26 mouse cellular contexts compared by ENCODE assay signal in the genomic region with DNA sequence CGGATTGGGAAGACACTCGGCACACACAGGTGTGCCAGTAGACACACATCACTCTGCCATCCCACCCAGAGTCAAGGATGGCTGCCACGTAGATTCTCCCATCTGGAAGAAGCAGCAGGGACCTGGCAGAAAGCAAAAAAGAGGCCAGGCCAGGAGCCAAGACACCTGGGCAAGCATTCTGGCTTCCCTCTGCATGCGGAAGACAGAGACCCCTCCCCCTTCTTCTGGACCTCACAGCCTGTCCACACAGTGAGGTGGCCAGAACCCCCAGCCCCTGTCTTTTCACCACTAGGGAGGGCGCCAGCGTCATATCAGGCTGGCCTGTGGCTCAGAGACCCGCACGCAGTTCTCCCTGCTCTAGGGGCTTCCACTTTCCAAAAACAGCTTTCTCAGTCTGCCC.
A peak's percentile ranks its signal among the peaks of the same experiment; 100 is the strongest.
DNase-seq lines count a peak whose midpoint lies in the region; ATAC-seq and TF ChIP-seq lines count a peak whose summit lies in the region.
"Had no signal": no experiment of that assay in that cellular context is flagged by ENCODE, and none has a peak within 500 bp of the region (broad histone marks: within the 10 kb centered on the region; RNA-seq: fewer than 3 reads in every experiment).

No protein-coding gene starts in this region.

- no peak overlapping the region for H3K27ac ChIP-seq in hindbrain, embryonic 13.5 days
- H3K27ac ChIP-seq in hindbrain, embryonic 14.5 days = no peak overlapping the region
- no peak overlapping the region for H3K27ac ChIP-seq in midbrain, postnatal 0 days (ENCODE audit: low read depth, low read length)
- no peak overlapping the region for H3K27ac ChIP-seq in midbrain, embryonic 15.5 days
- H3K27ac ChIP-seq: embryonic facial prominence, embryonic 12.5 days; forebrain, embryonic 13.5 days; heart, embryonic 15.5 days; hindbrain, embryonic 10.5 days; hindbrain, embryonic 15.5 days had no signal

- H3K27me3 ChIP-seq in hindbrain, embryonic 13.5 days = no peaks in the 10 kb centered on the region
- H3K27me3 ChIP-seq in hindbrain, embryonic 14.5 days (ENCODE audit: control insufficient read depth, insufficient read depth, low read length) = no peaks in the 10 kb centered on the region
- no peaks in the 10 kb centered on the region for H3K27me3 ChIP-seq in midbrain, postnatal 0 days (ENCODE audit: insufficient read depth, low read length)
- no peaks in the 10 kb centered on the region for H3K27me3 ChIP-seq in midbrain, embryonic 15.5 days (replicated peaks)
- H3K27me3 ChIP-seq: embryonic facial prominence, embryonic 12.5 days; forebrain, embryonic 13.5 days; heart, embryonic 15.5 days; hindbrain, embryonic 15.5 days had no signal

- TF ChIP-seq CTCF in midbrain, postnatal 0 days (IDR thresholded peaks at IDR 0.05) = no peak

- 0 out of 2 replicates have a peak overlapping the region, but pooled peaks have one; percentile 13 for H3K9ac ChIP-seq in hindbrain, embryonic 13.5 days
- no peak overlapping the region for H3K9ac ChIP-seq in hindbrain, embryonic 14.5 days
- no peak overlapping the region for H3K9ac ChIP-seq in midbrain, postnatal 0 days (replicated peaks; ENCODE audit: low read length, poor library complexity, severe bottlenecking)
- H3K9ac ChIP-seq in midbrain, embryonic 15.5 days = no peak overlapping the region
- H3K9ac ChIP-seq: embryonic facial prominence, embryonic 12.5 days; forebrain, embryonic 13.5 days; heart, embryonic 15.5 days; hindbrain, embryonic 15.5 days had no signal

- no peak overlapping the region for H3K4me2 ChIP-seq in hindbrain, embryonic 13.5 days
- H3K4me2 ChIP-seq in hindbrain, embryonic 14.5 days (replicated peaks) = no peak overlapping the region
- no peak overlapping the region for H3K4me2 ChIP-seq in midbrain, postnatal 0 days (ENCODE audit: low read depth, low read length, poor library complexity, severe bottlenecking)
- no peak overlapping the region for H3K4me2 ChIP-seq in midbrain, embryonic 15.5 days
- H3K4me2 ChIP-seq: embryonic facial prominence, embryonic 12.5 days; forebrain, embryonic 13.5 days; heart, embryonic 11.5 days; heart, embryonic 15.5 days; hindbrain, embryonic 15.5 days had no signal

- 0 out of 2 replicates have a peak, but pooled peaks cover 4% of the 10 kb centered on the region for H3K9me3 ChIP-seq in hindbrain, embryonic 13.5 days
- H3K9me3 ChIP-seq in hindbrain, embryonic 14.5 days (ENCODE audit: control insufficient read depth, low read length) = no peaks in the 10 kb centered on the region
- no peaks in the 10 kb centered on the region for H3K9me3 ChIP-seq in midbrain, postnatal 0 days (ENCODE audit: low read length)
- no peaks in the 10 kb centered on the region for H3K9me3 ChIP-seq in midbrain, embryonic 15.5 days
- H3K9me3 ChIP-seq: embryonic facial prominence, embryonic 12.5 days; forebrain, embryonic 13.5 days; heart, embryonic 15.5 days; hindbrain, embryonic 10.5 days; hindbrain, embryonic 15.5 days had no signal

- no peak overlapping the region for H3K4me3 ChIP-seq in hindbrain, embryonic 13.5 days
- no peak overlapping the region for H3K4me3 ChIP-seq in hindbrain, embryonic 14.5 days (replicated peaks; ENCODE audit: low read length)
- no peak overlapping the region for H3K4me3 ChIP-seq in midbrain, postnatal 0 days (ENCODE audit: low read depth, low read length)
- no peak overlapping the region for H3K4me3 ChIP-seq in midbrain, embryonic 15.5 days
- H3K4me3 ChIP-seq: embryonic facial prominence, embryonic 12.5 days; erythroblast, embryonic 14.5 days; forebrain, embryonic 13.5 days; heart, embryonic 15.5 days; hindbrain, embryonic 10.5 days; hindbrain, embryonic 15.5 days had no signal

- WGBS in hindbrain, embryonic 13.5 days = 84% methylated on average over 8 of the region's 8 CpGs
- 71% methylated on average over 8 of the region's 8 CpGs for WGBS in hindbrain, embryonic 14.5 days
- WGBS in midbrain, postnatal 0 days = 74% methylated on average over 8 of the region's 8 CpGs
- WGBS in midbrain, embryonic 15.5 days = 79% methylated on average over 8 of the region's 8 CpGs

- ATAC-seq in hindbrain, embryonic 13.5 days (ENCODE audit: low FRiP score) = no peak
- ATAC-seq in hindbrain, embryonic 14.5 days (ENCODE audit: low FRiP score) = no peak
- ATAC-seq in midbrain, postnatal 0 days (ENCODE audit: low FRiP score) = no peak
- no peak for ATAC-seq in midbrain, embryonic 15.5 days (replicated peaks)
- ATAC-seq: CD4-positive, CD25-positive, alpha-beta regulatory T cell, adult 4 months; forebrain, embryonic 13.5 days; forebrain, embryonic 16.5 days; inflammation-experienced regulatory T-cells, adult 6 months; intestine, embryonic 16.5 days had no signal

- no peaks in the 10 kb centered on the region for H3K4me1 ChIP-seq in hindbrain, embryonic 13.5 days (replicated peaks)
- no peaks in the 10 kb centered on the region for H3K4me1 ChIP-seq in hindbrain, embryonic 14.5 days (replicated peaks; ENCODE audit: control insufficient read depth, insufficient read depth, low read length)
- no peaks in the 10 kb centered on the region for H3K4me1 ChIP-seq in midbrain, postnatal 0 days (ENCODE audit: insufficient read depth, low read length)
- no peaks in the 10 kb centered on the region for H3K4me1 ChIP-seq in midbrain, embryonic 15.5 days
- H3K4me1 ChIP-seq: embryonic facial prominence, embryonic 12.5 days; forebrain, embryonic 13.5 days; heart, embryonic 15.5 days; hindbrain, embryonic 10.5 days; hindbrain, embryonic 15.5 days had no signal

- DNase-seq in cerebellum, postnatal 14 days = peak; percentile 70 to 77
- DNase-seq in cerebellum, adult 11-12 months = no peak
- no peak for DNase-seq in hindbrain, embryonic 14.5 days (ENCODE audit: low spot score)
- peak; percentile 26 for DNase-seq in midbrain, postnatal 0 days (ENCODE audit: low spot score)
- no peak for DNase-seq in ovary, postnatal 10 days (ENCODE audit: low spot score)
- DNase-seq: adrenal gland, adult 2 months; adrenal gland, postnatal 14 days; gastrocnemius, postnatal 10 days; gastrocnemius, postnatal 36 days; heart, postnatal 10 days; heart, postnatal 36 days; kidney, adult 18-20 months; kidney, adult 9 months had no signal

- H3K36me3 ChIP-seq in hindbrain, embryonic 13.5 days = no peaks in the 10 kb centered on the region
- no peaks in the 10 kb centered on the region for H3K36me3 ChIP-seq in hindbrain, embryonic 14.5 days (replicated peaks; ENCODE audit: control insufficient read depth, insufficient read depth)
- no peaks in the 10 kb centered on the region for H3K36me3 ChIP-seq in midbrain, postnatal 0 days (ENCODE audit: insufficient read depth, low read length)
- no peaks in the 10 kb centered on the region for H3K36me3 ChIP-seq in midbrain, embryonic 15.5 days (replicated peaks)
- H3K36me3 ChIP-seq: embryonic facial prominence, embryonic 12.5 days; heart, embryonic 15.5 days; hindbrain, embryonic 10.5 days; hindbrain, embryonic 15.5 days had no signal

Comparison
In these comparisons a context has a peak if more than half of its experiments do, and no peak if none do; other contexts are left out.
1. DNase-seq: peak in cerebellum, postnatal 14 days (2 of 2) and midbrain, postnatal 0 days (single experiment); none in cerebellum, adult 11-12 months (single experiment), hindbrain, embryonic 14.5 days (single experiment) and ovary, postnatal 10 days (single experiment).